Mouse (Mus musculus) kidney, postnatal 0 days (tissue): ENCODE measurements around the gene Thap4. TPM values are rescaled to one million over a fixed set of nuclear protein-coding genes. Genes with fewer than 3 reads are reported as not detected.

Experiments used
- ATAC-seq: fragments of 200-750 bp; cut with Nextera tagmentation; replicated peaks from 2 replicates; pipeline ENCODE4 v1.8.0; 2017; ENCODE audit warnings: low read depth, moderate number of reproducible peaks, moderate TSS enrichment, moderate library complexity; ENCODE audit not compliant: low FRiP score
- DNase-seq: peaks from one replicate; pipeline ENCODE4 v3.0.0-alpha.2; 2016; ENCODE audit warnings: low spot score
- H3K27ac ChIP-seq: fragments of 300-500 bp; sonication (generic); 2 replicates; pipeline ENCODE4 v1.5.1; 2014; ENCODE audit warnings: mild to moderate bottlenecking
- H3K27me3 ChIP-seq: fragments of 300-500 bp; sonication (generic); 2 replicates; pipeline ENCODE4 v1.6.1; 2014; ENCODE audit warnings: low read length, mixed read lengths; ENCODE audit not compliant: insufficient read depth
- H3K36me3 ChIP-seq: fragments of 300-500 bp; sonication (generic); 2 replicates; pipeline ENCODE4 v1.6.1; 2014; ENCODE audit warnings: low read length, mixed read lengths; ENCODE audit not compliant: insufficient read depth
- H3K4me1 ChIP-seq: fragments of 300-500 bp; sonication (generic); replicated peaks from 2 replicates; pipeline ENCODE4 v1.6.1; 2014; ENCODE audit warnings: antibody characterized with exemption, low read length, mixed read lengths; ENCODE audit not compliant: insufficient read depth
- H3K4me2 ChIP-seq: fragments of 300-500 bp; sonication (generic); 2 replicates; pipeline ENCODE4 v1.6.1; 2014; ENCODE audit warnings: mild to moderate bottlenecking, low read length, moderate library complexity, mixed read lengths
- H3K4me3 ChIP-seq: fragments of 300-500 bp; sonication (generic); replicated peaks from 2 replicates; pipeline ENCODE4 v1.5.1; 2014; ENCODE audit warnings: low read depth, low read length
- H3K9ac ChIP-seq: fragments of 300-500 bp; sonication (generic); 2 replicates; pipeline ENCODE4 v1.6.1; 2014; ENCODE audit warnings: low read depth, low read length
- H3K9me3 ChIP-seq: fragments of 300-500 bp; sonication (generic); replicated peaks from 2 replicates; pipeline ENCODE4 v1.6.1; 2016; ENCODE audit warnings: low read length, inconsistent platforms, mixed read lengths
- CTCF ChIP-seq: IDR thresholded peaks from 2 replicates; pipeline ENCODE4 v1.5.1; 2016; ENCODE audit warnings: antibody characterized with exemption, low read depth, mild to moderate bottlenecking, moderate library complexity
- WGBS: fragments of 180-500 bp; shearing (Covaris S2); extraction: QIAGEN DNeasy Blood & Tissue Kit; methylation state at CpG from one replicate; pipeline ENCODE4 v1.1.7; 2014; 5-methylcytosine and 5-hydroxymethylcytosine counted together
- polyA plus RNA-seq: library from polyadenylated mRNA; unstranded; fragments of >200 nt; fragmentation: Nextera tagmentation; extraction: Ambion mirVana; gene quantifications from 2 replicates; pipeline ENCODE4 v1.2.1, GENCODE M21; 2015

The Thap4 gene
- polyA plus RNA-seq, result 82.5 and 82.9 TPM in 2 replicates

DNA sequence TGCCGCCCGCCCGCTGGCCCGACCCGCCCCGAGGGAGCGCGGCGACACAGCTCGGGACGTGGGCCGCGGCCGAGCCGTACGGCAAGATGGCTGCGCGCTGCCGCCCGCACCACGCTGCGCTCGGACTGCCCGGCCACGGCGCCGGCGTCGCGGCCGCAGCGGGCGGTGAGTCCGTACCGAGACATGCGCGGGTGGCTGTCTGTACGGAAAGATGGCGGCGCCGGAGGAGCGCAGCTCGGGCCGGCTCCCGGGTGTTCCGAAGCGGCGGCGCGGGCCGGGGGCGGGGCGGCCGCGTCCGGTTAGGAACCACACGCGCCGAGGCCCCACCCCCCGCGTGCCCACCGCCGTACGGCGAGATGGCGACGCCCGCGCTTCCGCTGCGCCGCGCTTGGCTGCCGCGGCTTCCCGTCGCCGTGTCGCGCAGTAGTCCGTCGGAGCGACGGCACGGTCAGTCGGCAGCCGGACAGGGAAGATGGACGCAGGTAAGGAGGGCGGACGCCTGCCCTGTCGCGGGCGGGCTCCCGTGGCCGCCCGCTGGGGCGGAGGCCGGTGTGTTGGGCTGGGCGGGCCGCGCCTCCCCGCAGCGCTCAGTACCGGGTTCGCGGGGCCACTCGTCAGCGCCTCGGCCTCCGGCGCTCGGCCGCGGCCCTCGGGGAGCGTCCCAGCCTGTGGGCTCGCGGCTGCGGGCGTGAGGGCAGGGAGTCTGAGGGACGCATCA is at the start of gene Thap4:
TSS of gene Thap4 (minus strand) at position 292 of the 718 bp plus-strand sequence.
- H3K9ac ChIP-seq, result peak within 1 kb of the TSS; percentile 94
- WGBS, result under 1% methylated on average over 107 of the region's 121 CpGs
- H3K4me2 ChIP-seq, result peak within 1 kb of the TSS; percentile 88
- 0 out of 2 replicates have a peak, but pooled peaks cover 3% of the 10 kb centered on the region for H3K4me1 ChIP-seq
- H3K27ac ChIP-seq, result peak within 1 kb of the TSS; percentile 94
- TF ChIP-seq CTCF, result no peak
- DNase-seq (peak; percentile 91), ATAC-seq (peak; percentile 94)
- peaks cover 10% of the 10 kb centered on the region for H3K36me3 ChIP-seq
- peak within 1 kb of the TSS; percentile 99 for H3K4me3 ChIP-seq
- no peaks in the 10 kb centered on the region for H3K9me3 ChIP-seq
- H3K27me3 ChIP-seq, result no peaks in the 10 kb centered on the region

DNA sequence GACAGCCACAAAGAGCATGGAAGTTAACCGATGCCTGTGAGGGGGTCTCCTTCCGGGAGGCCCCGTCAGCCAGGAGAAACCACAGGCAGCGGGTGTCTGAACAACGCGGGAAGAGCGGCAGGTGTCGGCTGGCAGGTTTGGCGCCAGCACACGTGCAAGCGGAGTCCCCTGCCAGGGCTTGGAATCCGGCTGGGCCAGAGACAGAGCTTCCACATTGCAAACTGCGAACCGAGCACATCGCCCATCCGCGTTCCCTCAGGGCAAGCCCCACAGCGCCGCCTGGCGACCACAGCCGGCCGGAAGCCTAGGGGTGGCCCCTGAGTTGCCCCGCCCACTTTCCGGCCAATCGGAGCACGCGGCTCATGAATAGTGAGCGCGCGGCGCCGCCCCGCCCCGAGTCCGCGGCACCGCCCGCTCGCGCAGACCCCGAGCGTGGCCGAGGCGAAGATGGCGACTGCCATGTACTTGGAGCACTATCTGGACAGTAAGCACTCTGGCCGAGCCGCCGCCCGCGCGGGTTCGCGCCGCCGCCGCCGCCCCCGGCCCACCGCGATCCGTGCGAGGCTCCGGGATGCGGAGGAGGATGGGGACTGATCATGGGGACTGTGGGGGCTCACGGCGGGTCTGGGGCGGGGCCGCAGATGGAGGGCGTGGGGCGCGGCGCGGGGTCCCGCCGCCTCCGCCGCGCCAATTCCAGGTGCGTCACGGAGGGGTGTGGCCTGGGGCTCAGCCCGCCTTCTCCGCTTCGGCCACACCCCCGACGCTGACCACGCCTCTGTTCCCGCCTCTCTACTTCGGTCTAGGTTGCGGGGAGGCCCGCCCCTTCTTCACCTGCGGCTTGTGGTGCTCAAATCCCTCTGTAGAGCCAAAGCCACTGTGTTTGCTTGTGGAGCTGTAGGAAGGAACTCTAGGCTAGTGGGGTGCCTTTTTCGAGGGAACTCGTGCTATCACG is 49.2 kb upstream of the Thap4 start, which contains the start of gene Ing5:
TSS of gene Ing5 (plus strand) at position 410 of the 952 bp plus-strand sequence.
- peaks cover 9% of the 10 kb centered on the region for H3K4me1 ChIP-seq
- H3K27ac ChIP-seq, result peak within 1 kb of the TSS; percentile 97
- H3K9ac ChIP-seq, result peak within 1 kb of the TSS; percentile 87
- peak; percentile 98 for DNase-seq
- no peaks in the 10 kb centered on the region for H3K27me3 ChIP-seq
- no peaks in the 10 kb centered on the region for H3K9me3 ChIP-seq
- peak; percentile 97 for TF ChIP-seq CTCF
- H3K4me2 ChIP-seq, result peak within 1 kb of the TSS; percentile 69
- H3K36me3 ChIP-seq, result 0 out of 2 replicates have a peak, but pooled peaks cover 8% of the 10 kb centered on the region
- H3K4me3 ChIP-seq, result peak within 1 kb of the TSS; percentile 87
- under 1% methylated on average over 78 of the region's 94 CpGs for WGBS
- ATAC-seq, result peak; percentile 94

DNA sequence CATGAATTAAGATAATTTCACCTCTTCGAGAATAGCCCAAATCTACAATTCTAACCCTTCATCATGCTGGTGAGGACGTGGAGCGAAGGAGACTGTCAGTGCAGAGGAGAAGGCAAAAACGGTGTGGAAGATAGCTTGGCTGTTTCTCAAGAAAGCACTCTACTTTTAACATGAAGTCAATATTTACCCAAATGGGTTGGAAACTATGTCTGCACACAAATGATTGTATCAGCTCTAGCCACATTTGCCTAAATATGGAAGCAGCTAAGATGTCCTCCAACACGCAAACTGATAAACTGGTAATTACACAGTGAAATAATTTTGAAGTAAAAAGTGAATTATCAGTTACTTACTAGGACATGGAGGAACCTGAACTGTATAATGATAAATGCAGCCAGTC is 48.1 kb upstream of the Thap4 start:
- WGBS, result 86% methylated on average over 5 of the region's 5 CpGs
- DNase-seq, result no peak
- H3K4me3 ChIP-seq, result no peak overlapping the region
- H3K27me3 ChIP-seq, result no peaks in the 10 kb centered on the region
- H3K4me1 ChIP-seq, result peaks cover 9% of the 10 kb centered on the region
- no peak for ATAC-seq
- 0 out of 2 replicates have a peak overlapping the region, but pooled peaks have one; percentile 87 for H3K27ac ChIP-seq
- H3K4me2 ChIP-seq, result peak overlapping the region; percentile 53; the same call in 1 of the 2 replicates
- no peak for TF ChIP-seq CTCF
- no peak overlapping the region for H3K9ac ChIP-seq
- peaks cover 10% of the 10 kb centered on the region; the same call in 1 of the 2 replicates for H3K36me3 ChIP-seq
- H3K9me3 ChIP-seq, result no peaks in the 10 kb centered on the region

DNA sequence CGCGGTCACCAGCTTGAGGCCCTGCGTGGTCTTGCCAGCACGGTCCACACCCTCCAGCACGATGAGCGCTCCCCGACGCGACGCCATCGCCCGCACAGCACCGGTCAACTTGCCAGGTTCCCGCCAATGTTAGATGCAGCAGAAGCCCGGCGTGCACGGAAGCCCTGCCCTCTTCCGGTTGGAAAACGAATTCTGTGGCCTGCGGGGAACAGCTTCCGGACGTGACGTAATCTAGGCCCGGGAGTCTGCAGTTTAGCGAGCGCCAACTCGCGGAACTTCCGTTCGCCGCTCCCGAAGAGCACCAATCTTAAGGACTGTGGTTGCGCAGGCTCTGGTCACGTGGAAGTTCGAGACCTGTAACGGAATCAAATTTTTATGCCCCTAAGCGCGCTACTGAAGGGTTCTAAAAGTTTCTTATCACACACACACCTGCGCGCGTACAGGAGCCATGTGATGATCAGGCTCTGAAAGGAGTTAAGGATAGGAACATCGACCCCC is 47.1 kb upstream of the Thap4 start, which contains the start of gene Dtymk:
TSS of gene Dtymk (minus strand) at position 194 of the 498 bp plus-strand sequence.
- DNase-seq, result peak; percentile 99
- H3K27ac ChIP-seq, result peak within 1 kb of the TSS; percentile 87
- peak within 1 kb of the TSS; percentile 72 for H3K4me2 ChIP-seq
- H3K36me3 ChIP-seq, result peaks cover 10% of the 10 kb centered on the region; the same call in 1 of the 2 replicates
- H3K9me3 ChIP-seq, result no peaks in the 10 kb centered on the region
- ATAC-seq, result peak; percentile 53
- H3K9ac ChIP-seq, result peak within 1 kb of the TSS; percentile 70
- H3K4me3 ChIP-seq, result peak within 1 kb of the TSS; percentile 59
- TF ChIP-seq CTCF, result peak; percentile 66
- H3K4me1 ChIP-seq, result peaks cover 9% of the 10 kb centered on the region
- no peaks in the 10 kb centered on the region for H3K27me3 ChIP-seq
- under 1% methylated on average over 42 of the region's 42 CpGs for WGBS

DNA sequence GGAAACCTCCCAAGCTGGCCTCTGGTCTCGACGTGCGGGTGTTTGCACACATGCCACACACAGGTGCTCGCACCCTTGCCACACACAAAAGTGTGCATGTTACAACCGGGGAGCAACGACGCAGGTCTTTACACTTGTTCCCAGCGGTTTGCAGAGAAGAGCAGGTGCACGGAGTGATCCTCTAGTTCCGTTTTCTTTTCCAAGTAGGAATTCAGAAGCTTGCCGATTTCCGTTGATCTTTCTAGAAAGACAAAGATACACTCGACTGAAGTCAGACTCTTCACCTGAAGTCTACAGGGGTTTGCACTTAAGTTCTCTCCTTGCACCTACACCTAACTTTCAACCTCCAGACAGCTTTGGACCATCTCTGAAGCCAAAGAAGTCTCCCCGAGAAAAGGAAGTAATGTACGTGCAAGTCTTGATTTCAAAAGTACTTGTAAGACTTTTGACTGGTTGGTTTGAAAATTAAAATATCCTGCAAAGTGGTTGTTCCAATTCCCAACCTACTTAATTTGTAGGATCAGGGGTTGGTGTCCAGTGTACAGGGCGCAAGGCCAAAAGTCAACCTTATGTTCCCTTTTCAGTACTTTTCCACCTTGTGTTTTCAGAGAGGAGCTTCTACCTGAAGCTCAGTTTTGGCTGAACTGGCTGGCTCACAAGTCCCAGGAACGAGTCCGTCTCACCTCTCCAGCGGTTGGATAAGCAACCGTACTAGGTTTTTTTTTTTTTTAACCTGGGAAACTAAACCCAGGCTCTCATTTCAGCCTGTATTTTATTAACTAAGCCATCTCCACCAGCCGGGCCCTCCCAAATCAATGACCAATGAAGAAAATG is 46.2 kb upstream of the Thap4 start:
- peak; percentile 16 for DNase-seq
- Histone ChIP-seq H3K27ac (peak overlapping the region; percentile 87), H3K4me1 (peaks cover 9% of the 10 kb centered on the region), H3K4me3 (peak overlapping the region; percentile 59), H3K27me3 (no peaks in the 10 kb centered on the region), H3K36me3 (peaks cover 7% of the 10 kb centered on the region; the same call in 1 of the 2 replicates), H3K4me2 (peak overlapping the region; percentile 72), H3K9ac (peak overlapping the region; percentile 70), H3K9me3 (no peaks in the 10 kb centered on the region)
- ATAC-seq, result no peak
- TF ChIP-seq CTCF, result no peak
- 72% methylated on average over 21 of the region's 21 CpGs for WGBS
